Mouse (Mus musculus) MEL (cell line): ENCODE data around the gene Hcrtr1.

ENCODE experiments used
- CTCF ChIP-seq, 3 experiments: IDR thresholded peaks in 2 of 3; conservative IDR thresholded peaks in 1 of 3; 2 replicates each; pipeline ENCODE4 v1.5.1; 2011 to 2012; ENCODE audit warnings: low read length in 3 of 3, low read depth in 2 of 3, mild to moderate bottlenecking in 2 of 3, improper control_type of control experiment in 1 of 3, inconsistent platforms in 1 of 3, mixed read lengths in 1 of 3, moderate library complexity in 1 of 3; ENCODE audit not compliant: control insufficient read depth in 1 of 3, insufficient read depth in 1 of 3, poor library complexity in 1 of 3, severe bottlenecking in 1 of 3
- GATA1 ChIP-seq: IDR thresholded peaks from 2 replicates; pipeline ENCODE4 v1.6.1; 2011; ENCODE audit warnings: low read depth, low read length, improper control_type of control experiment
- HCFC1 ChIP-seq: IDR thresholded peaks from 2 replicates; pipeline ENCODE4 v1.6.1; 2012; ENCODE audit warnings: low read depth, mild to moderate bottlenecking, inconsistent platforms, low read length, improper control_type of control experiment, moderate library complexity
- NRF1 ChIP-seq: IDR thresholded peaks from 2 replicates; pipeline ENCODE4 v1.6.1; 2014; ENCODE audit warnings: low read depth, mild to moderate bottlenecking, inconsistent platforms, low read length, improper control_type of control experiment, moderate library complexity; ENCODE audit not compliant: poor library complexity, insufficient read depth, severe bottlenecking
- POLR2A ChIP-seq, 2 experiments: IDR thresholded peaks; 2 replicates each; pipeline ENCODE4 v1.6.1; 2011 to 2012; ENCODE audit warnings: low read length in 2 of 2, mild to moderate bottlenecking in 2 of 2, control low read depth in 1 of 2, improper control_type of control experiment in 1 of 2, low read depth in 1 of 2, moderate library complexity in 1 of 2; ENCODE audit not compliant: control insufficient read depth in 1 of 2, insufficient read depth in 1 of 2, poor library complexity in 1 of 2
- POLR2AphosphoS2 ChIP-seq: IDR thresholded peaks from 2 replicates; pipeline ENCODE4 v1.6.1; 2011; ENCODE audit warnings: low read length, improper control_type of control experiment
- POLR2AphosphoS5 ChIP-seq: IDR thresholded peaks from 2 replicates; pipeline ENCODE4 v1.6.1; 2012; ENCODE audit warnings: low read depth, borderline replicate concordance, mild to moderate bottlenecking, inconsistent platforms, low read length, moderate library complexity, mixed read lengths

DNA sequence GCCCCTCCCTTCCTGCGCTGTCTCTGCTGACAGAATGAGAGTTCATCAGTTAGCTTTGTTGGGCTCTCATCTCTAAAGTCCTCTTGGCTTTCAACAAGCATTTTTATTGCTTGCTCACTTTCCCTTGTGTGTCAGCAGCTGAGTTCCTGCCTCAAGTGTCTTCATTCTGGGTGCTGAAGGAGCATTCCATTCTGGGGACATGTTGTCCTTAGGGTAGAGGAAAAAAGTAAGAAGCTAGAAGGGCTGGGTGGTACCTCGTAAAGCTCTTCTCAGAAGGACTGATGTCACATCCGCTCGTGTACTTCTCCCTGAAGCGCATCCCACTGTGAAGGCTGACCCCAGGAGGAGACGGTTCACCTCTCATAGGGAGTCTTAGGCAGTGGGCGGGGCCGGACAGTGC is 17.6 kb downstream of the Hcrtr1 start:
- TF ChIP-seq POLR2AphosphoS2 (no peak), POLR2A (IDR thresholded peaks at IDR 0.05; ENCODE audit: control insufficient read depth in 1 of 2, insufficient read depth in 1 of 2, low read depth in 1 of 2, low read length in 2 of 2, poor library complexity in 1 of 2) (no peak), CTCF (IDR thresholded peaks at IDR 0.05 in 2 of 3, conservative IDR thresholded peaks at IDR 0.05 in 1 of 3; ENCODE audit: control insufficient read depth in 1 of 3, insufficient read depth in 1 of 3, low read depth in 2 of 3, low read length in 3 of 3, poor library complexity in 1 of 3, severe bottlenecking in 1 of 3) (no peak), GATA1 (no peak), NRF1 (no peak), HCFC1 (no peak), POLR2AphosphoS5 (no peak)
